28 mouse cellular contexts compared by ENCODE assay signal in genomic region chr12:95119223-95119952, GRCm38 (mm10).
A peak's percentile ranks its signal among the peaks of the same experiment; 100 is the strongest.
DNase-seq lines count a peak whose midpoint lies in the region; ATAC-seq and TF ChIP-seq lines count a peak whose summit lies in the region.
"Had no signal": no experiment of that assay in that cellular context is flagged by ENCODE, and none has a peak within 500 bp of the region (broad histone marks: within the 10 kb centered on the region; RNA-seq: fewer than 3 reads in every experiment).

No protein-coding gene starts in this region.

- H3K9ac ChIP-seq in forebrain, embryonic 11.5 days (ENCODE audit: low read length): no peak overlapping the region
- H3K9ac ChIP-seq in forebrain, postnatal 0 days: no peak overlapping the region
- no peak overlapping the region for H3K9ac ChIP-seq in midbrain, embryonic 12.5 days (replicated peaks)
- H3K9ac ChIP-seq in midbrain, postnatal 0 days (replicated peaks; ENCODE audit: low read length, poor library complexity, severe bottlenecking): no peak overlapping the region
- H3K9ac ChIP-seq in forebrain, embryonic 15.5 days (replicated peaks): no peak overlapping the region
- H3K9ac ChIP-seq: hindbrain, embryonic 13.5 days; intestine, embryonic 15.5 days had no signal

- no peak overlapping the region for H3K27ac ChIP-seq in forebrain, embryonic 11.5 days (ENCODE audit: low read depth, low read length)
- no peak overlapping the region for H3K27ac ChIP-seq in forebrain, postnatal 0 days (ENCODE audit: low read depth, low read length)
- no peak overlapping the region for H3K27ac ChIP-seq in midbrain, embryonic 12.5 days (replicated peaks)
- no peak overlapping the region for H3K27ac ChIP-seq in midbrain, postnatal 0 days (ENCODE audit: low read depth, low read length)
- no peak overlapping the region; the same call in none of the 2 replicates for H3K27ac ChIP-seq in forebrain, embryonic 15.5 days (replicated peaks)
- H3K27ac ChIP-seq: hindbrain, embryonic 10.5 days; hindbrain, embryonic 13.5 days; intestine, embryonic 15.5 days had no signal

- no peak for TF ChIP-seq CTCF in forebrain, postnatal 0 days (IDR thresholded peaks at IDR 0.05; ENCODE audit: low read depth)
- TF ChIP-seq CTCF in midbrain, postnatal 0 days (IDR thresholded peaks at IDR 0.05): no peak

- no peak overlapping the region for H3K4me2 ChIP-seq in forebrain, embryonic 11.5 days (ENCODE audit: low read depth, low read length, severe bottlenecking)
- no peak overlapping the region for H3K4me2 ChIP-seq in forebrain, postnatal 0 days (ENCODE audit: low read depth)
- H3K4me2 ChIP-seq in midbrain, embryonic 12.5 days (replicated peaks): no peak overlapping the region
- no peak overlapping the region for H3K4me2 ChIP-seq in midbrain, postnatal 0 days (ENCODE audit: low read depth, low read length, poor library complexity, severe bottlenecking)
- H3K4me2 ChIP-seq in forebrain, embryonic 15.5 days (replicated peaks): no peak overlapping the region
- H3K4me2 ChIP-seq: heart, embryonic 11.5 days; hindbrain, embryonic 13.5 days; intestine, embryonic 15.5 days had no signal

- H3K27me3 ChIP-seq in forebrain, embryonic 11.5 days (ENCODE audit: control insufficient read depth, insufficient read depth, low read length): no peaks in the 10 kb centered on the region
- no peaks in the 10 kb centered on the region for H3K27me3 ChIP-seq in forebrain, postnatal 0 days (ENCODE audit: insufficient read depth, low read length)
- H3K27me3 ChIP-seq in midbrain, embryonic 12.5 days: no peaks in the 10 kb centered on the region
- no peaks in the 10 kb centered on the region for H3K27me3 ChIP-seq in midbrain, postnatal 0 days (ENCODE audit: insufficient read depth, low read length)
- no peaks in the 10 kb centered on the region for H3K27me3 ChIP-seq in forebrain, embryonic 15.5 days
- H3K27me3 ChIP-seq: CH12.LX; hindbrain, embryonic 13.5 days; intestine, embryonic 15.5 days had no signal

- H3K4me1 ChIP-seq in forebrain, embryonic 11.5 days (replicated peaks; ENCODE audit: control insufficient read depth, insufficient read depth, low read length): no peaks in the 10 kb centered on the region
- no peaks in the 10 kb centered on the region for H3K4me1 ChIP-seq in forebrain, postnatal 0 days (ENCODE audit: insufficient read depth)
- H3K4me1 ChIP-seq in midbrain, embryonic 12.5 days: no peaks in the 10 kb centered on the region
- no peaks in the 10 kb centered on the region for H3K4me1 ChIP-seq in midbrain, postnatal 0 days (ENCODE audit: insufficient read depth, low read length)
- 0 out of 2 replicates have a peak, but pooled peaks cover 4% of the 10 kb centered on the region for H3K4me1 ChIP-seq in forebrain, embryonic 15.5 days
- H3K4me1 ChIP-seq: hindbrain, embryonic 10.5 days; hindbrain, embryonic 13.5 days; intestine, embryonic 15.5 days had no signal

- no peaks in the 10 kb centered on the region for H3K9me3 ChIP-seq in forebrain, embryonic 11.5 days (ENCODE audit: control insufficient read depth, low read length)
- no peaks in the 10 kb centered on the region for H3K9me3 ChIP-seq in forebrain, postnatal 0 days (ENCODE audit: low read length)
- no peaks in the 10 kb centered on the region for H3K9me3 ChIP-seq in midbrain, embryonic 12.5 days
- H3K9me3 ChIP-seq in midbrain, postnatal 0 days (ENCODE audit: low read length): no peaks in the 10 kb centered on the region
- H3K9me3 ChIP-seq in forebrain, embryonic 15.5 days: no peaks in the 10 kb centered on the region
- H3K9me3 ChIP-seq: hindbrain, embryonic 10.5 days; hindbrain, embryonic 13.5 days; intestine, embryonic 15.5 days had no signal

- no peak overlapping the region for H3K4me3 ChIP-seq in forebrain, embryonic 11.5 days (ENCODE audit: low read depth, low read length)
- no peak overlapping the region for H3K4me3 ChIP-seq in forebrain, postnatal 0 days (ENCODE audit: low read depth, low read length)
- H3K4me3 ChIP-seq in midbrain, embryonic 12.5 days: no peak overlapping the region
- H3K4me3 ChIP-seq in midbrain, postnatal 0 days (ENCODE audit: low read depth, low read length): no peak overlapping the region
- no peak overlapping the region for H3K4me3 ChIP-seq in forebrain, embryonic 15.5 days
- H3K4me3 ChIP-seq: hindbrain, embryonic 10.5 days; hindbrain, embryonic 13.5 days; intestine, embryonic 15.5 days had no signal

- H3K36me3 ChIP-seq in forebrain, embryonic 11.5 days (ENCODE audit: control insufficient read depth, insufficient read depth, low read length): no peaks in the 10 kb centered on the region
- H3K36me3 ChIP-seq in forebrain, postnatal 0 days (ENCODE audit: insufficient read depth): no peaks in the 10 kb centered on the region
- no peaks in the 10 kb centered on the region for H3K36me3 ChIP-seq in midbrain, embryonic 12.5 days
- no peaks in the 10 kb centered on the region for H3K36me3 ChIP-seq in midbrain, postnatal 0 days (ENCODE audit: insufficient read depth, low read length)
- no peaks in the 10 kb centered on the region for H3K36me3 ChIP-seq in forebrain, embryonic 15.5 days
- H3K36me3 ChIP-seq: G1E; hindbrain, embryonic 10.5 days; hindbrain, embryonic 13.5 days; intestine, embryonic 15.5 days had no signal

- 55% methylated on average over 3 of the region's 3 CpGs for WGBS in forebrain, embryonic 11.5 days
- WGBS in forebrain, postnatal 0 days: 18% methylated on average over 3 of the region's 3 CpGs
- 74% methylated on average over 3 of the region's 3 CpGs for WGBS in midbrain, embryonic 12.5 days
- 78% methylated on average over 3 of the region's 3 CpGs for WGBS in midbrain, postnatal 0 days
- WGBS in forebrain, embryonic 15.5 days: 14% methylated on average over 3 of the region's 3 CpGs

- peak; percentile 92 for ATAC-seq in forebrain, embryonic 11.5 days (replicated peaks; ENCODE audit: low FRiP score)
- ATAC-seq in forebrain, postnatal 0 days: no peak; the same call in 1 of the 2 replicates
- peak; percentile 68; the same call in 1 of the 2 replicates for ATAC-seq in midbrain, embryonic 12.5 days (ENCODE audit: low FRiP score, low read depth)
- ATAC-seq in midbrain, postnatal 0 days (ENCODE audit: low FRiP score): no peak
- peak; percentile 92 for ATAC-seq in forebrain, embryonic 15.5 days (replicated peaks)
- ATAC-seq in granulocyte monocyte progenitor cell, adult 5-6 weeks (replicated peaks; ENCODE audit: poor library complexity, severe bottlenecking): no peak
- ATAC-seq: hindbrain, embryonic 16.5 days; intestine, embryonic 15.5 days; Patski had no signal

- DNase-seq in forebrain, embryonic 11.5 days (ENCODE audit: low spot score): no peak
- no peak for DNase-seq in forebrain, postnatal 0 days
- no peak for DNase-seq in midbrain, postnatal 0 days (ENCODE audit: low spot score)
- no peak for DNase-seq in cerebellum, adult 18-20 months
- DNase-seq: adrenal gland, postnatal 10 days; adrenal gland, postnatal 36 days; B cell, adult 2 months; cerebellum, adult 11 months; cerebellum, adult 8-10 months; cerebellum, postnatal 10 days; cerebellum, postnatal 36 days; embryo, embryonic 11 days; gastrocnemius, postnatal 10 days; gastrocnemius, postnatal 36 days; heart, adult 11 months; heart, postnatal 36 days; kidney, adult 11 months had no signal

Comparison
In these comparisons a context has a peak if more than half of its experiments do, and no peak if none do; other contexts are left out.
1. ATAC-seq: peak in forebrain, embryonic 11.5 days (single experiment), midbrain, embryonic 12.5 days (single experiment) and forebrain, embryonic 15.5 days (single experiment); none in forebrain, postnatal 0 days (single experiment), midbrain, postnatal 0 days (single experiment) and granulocyte monocyte progenitor cell, adult 5-6 weeks (single experiment).